Mouse (Mus musculus) testis, adult 2 months (tissue): ENCODE results near the gene Ciz1. TPM values are rescaled to one million over a fixed set of nuclear protein-coding genes. Genes with fewer than 3 reads are reported as not detected.

Experiments
- H3K27ac ChIP-seq: fragments of 200-500 bp; 2 replicates; pipeline ENCODE4 v1.5.1; 2012; ENCODE audit warnings: low read depth, low read length; ENCODE audit not compliant: control insufficient read depth, insufficient read depth
- H3K27me3 ChIP-seq: fragments of 200-500 bp; 2 replicates; pipeline ENCODE4 v1.6.1; 2012; ENCODE audit warnings: mild to moderate bottlenecking, low read length, moderate library complexity; ENCODE audit not compliant: control insufficient read depth, insufficient read depth
- H3K36me3 ChIP-seq: fragments of 200-500 bp; 2 replicates; pipeline ENCODE4 v1.6.1; 2012; ENCODE audit warnings: mild to moderate bottlenecking, low read length; ENCODE audit not compliant: control insufficient read depth, insufficient read depth
- H3K4me1 ChIP-seq: fragments of 200-500 bp; 2 replicates; pipeline ENCODE4 v1.6.1; 2012; ENCODE audit warnings: low read length; ENCODE audit not compliant: control insufficient read depth, insufficient read depth
- H3K4me3 ChIP-seq: fragments of 200-500 bp; 2 replicates; pipeline ENCODE4 v1.5.1; 2012; ENCODE audit warnings: low read depth, mild to moderate bottlenecking, low read length, moderate library complexity, mixed read lengths; ENCODE audit not compliant: control insufficient read depth
- CTCF ChIP-seq: fragments of 200-500 bp; IDR thresholded peaks from 2 replicates; pipeline ENCODE4 v1.5.1; 2012; ENCODE audit warnings: low read depth, mild to moderate bottlenecking, inconsistent platforms, low read length, moderate library complexity; ENCODE audit not compliant: control insufficient read depth, insufficient read depth, insufficient replicate concordance
- POLR2A ChIP-seq: fragments of 200-500 bp; IDR thresholded peaks from 2 replicates; pipeline ENCODE4 v1.6.1; 2012; ENCODE audit warnings: low read depth, mild to moderate bottlenecking, inconsistent platforms, low read length, moderate library complexity; ENCODE audit not compliant: control insufficient read depth
- polyA plus RNA-seq: library from polyadenylated mRNA; depleted of rRNA; stranded (reverse); fragments of >200 nt; gene quantifications from 2 replicates; pipeline ENCODE4 v1.2.3, GENCODE M21; 2012

Gene Ciz1
- polyA plus RNA-seq, 1 experiment = 255 TPM

DNA sequence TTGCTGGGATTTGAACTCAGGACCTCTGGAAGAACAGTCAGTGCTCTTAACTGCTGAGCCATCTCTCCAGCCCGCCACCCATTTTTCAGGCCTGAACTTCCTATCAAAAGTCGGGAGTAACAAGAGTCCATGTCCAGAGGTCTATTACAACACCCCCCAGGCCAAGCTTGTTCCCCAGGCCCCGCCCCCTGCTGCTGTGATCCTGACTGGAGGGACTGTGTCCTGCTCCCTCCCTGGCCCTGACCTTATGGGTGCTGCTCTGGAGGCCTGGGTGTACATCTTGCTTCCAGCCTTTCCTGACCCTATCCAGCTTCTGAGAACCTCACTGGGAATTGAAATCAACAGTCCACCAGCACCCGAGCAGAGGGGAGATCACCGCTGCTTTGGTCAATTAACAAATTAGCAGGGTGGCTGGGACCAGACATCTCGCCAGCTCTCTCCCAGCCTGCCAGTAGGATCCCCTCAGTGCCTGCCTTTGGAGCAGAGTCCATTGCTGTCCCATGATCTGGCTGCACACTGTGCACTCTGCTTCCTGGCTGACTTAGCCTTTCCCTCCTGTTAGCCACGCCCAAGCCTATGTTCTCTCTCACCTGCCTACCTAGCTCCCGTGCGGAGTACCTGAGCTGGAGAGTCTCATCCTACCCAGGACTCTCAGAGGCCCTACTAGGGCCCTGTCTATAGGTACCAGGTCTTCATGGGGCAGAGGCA is 30.4 kb upstream of the Ciz1 start:
- no peak overlapping the region for H3K27ac ChIP-seq
- H3K4me1 ChIP-seq = peaks cover 5% of the 10 kb centered on the region
- no peak overlapping the region for H3K4me3 ChIP-seq
- no peaks in the 10 kb centered on the region for H3K27me3 ChIP-seq
- TF ChIP-seq CTCF = no peak
- no peak for TF ChIP-seq POLR2A
- H3K36me3 ChIP-seq = no peaks in the 10 kb centered on the region

- no peaks in the 10 kb centered on the region for H3K36me3 ChIP-seq
- H3K4me3 ChIP-seq = no peak overlapping the region
- H3K27ac ChIP-seq = no peak overlapping the region
- H3K27me3 ChIP-seq = no peaks in the 10 kb centered on the region
- TF ChIP-seq POLR2A (no peak), CTCF (no peak)
- H3K4me1 ChIP-seq = peaks cover 3% of the 10 kb centered on the region; the same call in 1 of the 2 replicates
Observed at GRCm38 (mm10) chr2:32322754-32323741, 29.1 kb upstream of the Ciz1 start.

DNA sequence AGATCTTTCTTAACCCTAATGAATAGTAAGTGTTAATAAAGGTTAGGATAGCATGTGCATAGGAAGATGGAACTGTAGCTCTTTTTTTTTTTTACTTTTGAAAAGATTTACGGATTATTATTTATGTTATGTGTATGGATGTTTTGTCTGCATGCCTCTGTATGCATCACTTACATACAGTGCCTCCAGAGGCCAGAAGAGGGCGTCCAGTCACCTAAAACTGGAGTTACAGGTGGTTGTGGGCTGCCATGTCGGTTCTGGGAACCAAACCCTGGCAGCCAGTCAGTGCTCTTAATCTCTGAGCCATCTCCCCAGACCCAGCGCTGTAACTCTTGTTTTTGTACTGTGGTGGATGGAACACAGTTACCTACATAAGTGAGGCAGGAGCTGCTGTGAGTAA is 27.8 kb upstream of the Ciz1 start:
- Histone ChIP-seq H3K4me1 (no peaks in the 10 kb centered on the region), H3K36me3 (no peaks in the 10 kb centered on the region), H3K4me3 (no peak overlapping the region), H3K27me3 (no peaks in the 10 kb centered on the region), H3K27ac (no peak overlapping the region)
- TF ChIP-seq CTCF (no peak), POLR2A (no peak)

DNA sequence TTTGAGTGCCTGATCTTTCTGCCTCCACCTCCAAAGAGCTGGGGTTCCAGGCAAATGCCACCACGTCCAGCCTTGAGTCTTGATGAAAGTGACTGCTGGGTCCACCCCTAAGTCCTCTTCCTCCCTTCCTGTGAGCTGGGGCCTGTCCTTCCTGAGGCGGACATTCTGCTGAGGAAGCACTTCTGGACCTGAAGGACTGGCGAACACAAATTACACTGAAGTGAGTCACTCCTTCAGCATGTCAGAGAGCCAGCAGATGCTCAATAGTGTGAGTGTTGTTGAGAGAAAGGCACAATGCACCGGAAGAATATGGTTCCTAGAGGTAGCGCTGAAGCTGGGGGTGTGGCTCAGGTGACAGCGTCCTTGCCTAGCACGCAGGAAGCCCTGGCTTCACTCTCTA is 26.8 kb upstream of the Ciz1 start:
- Histone ChIP-seq H3K4me3 (no peak overlapping the region), H3K36me3 (no peaks in the 10 kb centered on the region), H3K27me3 (no peaks in the 10 kb centered on the region), H3K27ac (no peak overlapping the region), H3K4me1 (no peaks in the 10 kb centered on the region)
- TF ChIP-seq CTCF (no peak), POLR2A (no peak)

DNA sequence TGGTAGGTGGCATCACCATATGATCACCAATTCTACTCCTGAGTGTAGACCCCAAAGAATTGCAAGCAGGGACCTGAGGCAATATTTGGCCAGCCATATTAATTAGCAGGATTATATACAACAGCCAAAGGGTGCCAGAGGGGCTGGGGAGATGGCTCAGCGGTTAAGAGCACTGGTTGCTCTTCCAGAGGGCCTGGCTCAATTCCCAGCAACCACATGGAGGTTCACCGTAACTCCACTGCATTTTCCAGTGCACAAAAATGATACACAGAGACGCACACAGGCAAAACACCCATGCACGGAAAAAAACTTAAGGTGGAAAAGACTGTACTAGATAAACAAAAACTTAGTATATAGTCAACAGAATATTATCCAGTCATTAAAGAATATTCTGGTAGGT is 24.9 kb upstream of the Ciz1 start:
- no peaks in the 10 kb centered on the region for H3K4me1 ChIP-seq
- H3K36me3 ChIP-seq = no peaks in the 10 kb centered on the region
- no peak overlapping the region for H3K4me3 ChIP-seq
- TF ChIP-seq CTCF (no peak), POLR2A (no peak)
- no peak overlapping the region for H3K27ac ChIP-seq
- H3K27me3 ChIP-seq = no peaks in the 10 kb centered on the region

- H3K4me1 ChIP-seq = no peaks in the 10 kb centered on the region
- no peaks in the 10 kb centered on the region for H3K36me3 ChIP-seq
- H3K4me3 ChIP-seq = no peak overlapping the region
- H3K27ac ChIP-seq = no peak overlapping the region
- TF ChIP-seq CTCF = no peak
- TF ChIP-seq POLR2A = no peak
- H3K27me3 ChIP-seq = no peaks in the 10 kb centered on the region
Observed at GRCm38 (mm10) chr2:32328911-32329460, 23.1 kb upstream of the Ciz1 start.

DNA sequence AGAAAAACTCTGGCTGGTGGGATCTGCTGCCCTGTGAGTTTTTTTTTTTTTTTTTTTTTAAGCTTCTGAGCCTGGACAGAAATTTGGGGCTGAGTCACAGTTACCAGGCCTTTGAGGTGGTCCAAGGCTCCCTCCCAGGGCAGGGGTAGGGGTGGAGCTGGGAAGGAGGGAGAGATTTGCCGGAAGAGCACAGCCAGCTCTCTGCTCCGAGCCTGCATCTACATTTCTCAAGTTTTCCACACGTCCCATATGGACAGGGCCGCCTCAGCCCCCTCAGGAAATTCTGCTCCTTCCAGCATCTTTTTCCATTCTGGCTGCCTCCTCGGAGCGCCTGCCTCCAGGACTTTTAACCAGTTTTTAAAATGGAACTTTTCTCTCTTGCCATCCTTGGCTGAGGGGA is 22.6 kb upstream of the Ciz1 start:
- Histone ChIP-seq H3K4me1 (no peaks in the 10 kb centered on the region), H3K4me3 (no peak overlapping the region)

More for the DNA sequence above, 22.6 kb upstream of the Ciz1 start:
- TF ChIP-seq POLR2A = no peak
- TF ChIP-seq CTCF = no peak
- Histone ChIP-seq H3K27me3 (no peaks in the 10 kb centered on the region), H3K36me3 (no peaks in the 10 kb centered on the region), H3K27ac (no peak overlapping the region)
